ENCODE assay signal across 9 mouse cellular contexts in genomic region chr2:131935390-131936105, GRCm38 (mm10). TPM values are rescaled to one million over a fixed set of nuclear protein-coding genes. Genes with fewer than 3 reads are reported as not detected.
DNase-seq lines count a peak whose midpoint lies in the region; ATAC-seq and TF ChIP-seq lines count a peak whose summit lies in the region.
"Had no signal": no experiment of that assay in that cellular context is flagged by ENCODE, and none has a peak within 500 bp of the region (broad histone marks: within the 10 kb centered on the region; RNA-seq: fewer than 3 reads in every experiment).

No protein-coding gene starts in this region.

- no peak overlapping the region for H3K4me2 ChIP-seq in intestine, postnatal 0 days (replicated peaks; ENCODE audit: low read depth)
- H3K4me2 ChIP-seq in intestine, embryonic 15.5 days (replicated peaks): no peak overlapping the region
- H3K4me2 ChIP-seq in forebrain, embryonic 12.5 days: no peak overlapping the region
- H3K4me2 ChIP-seq: limb, embryonic 15.5 days had no signal

- H3K9me3 ChIP-seq in intestine, postnatal 0 days (ENCODE audit: control insufficient read depth): no peaks in the 10 kb centered on the region
- H3K9me3 ChIP-seq in intestine, embryonic 15.5 days: no peaks in the 10 kb centered on the region
- H3K9me3 ChIP-seq in heart, embryonic 10.5 days: no peaks in the 10 kb centered on the region
- H3K9me3 ChIP-seq in forebrain, embryonic 12.5 days: no peaks in the 10 kb centered on the region
- H3K9me3 ChIP-seq: limb, embryonic 15.5 days had no signal

- peak; percentile 67 for DNase-seq in MN1 (ENCODE audit: low spot score)
- DNase-seq in heart, embryonic 10.5 days (ENCODE audit: low spot score): peak; percentile 77
- DNase-seq in lung, postnatal 10 days: peak; percentile 69
- no peak for DNase-seq in gastrocnemius, adult 18-20 months (ENCODE audit: low spot score)
- DNase-seq in urinary bladder, postnatal 4 days (ENCODE audit: low spot score in 2 of 2): no peak

- H3K27ac ChIP-seq in intestine, postnatal 0 days (ENCODE audit: low read depth, low read length): no peak overlapping the region
- H3K27ac ChIP-seq in intestine, embryonic 15.5 days: no peak overlapping the region
- no peak overlapping the region; the same call in 1 of the 2 replicates for H3K27ac ChIP-seq in heart, embryonic 10.5 days
- H3K27ac ChIP-seq in forebrain, embryonic 12.5 days: no peak overlapping the region
- H3K27ac ChIP-seq: limb, embryonic 15.5 days had no signal

- H3K36me3 ChIP-seq in intestine, postnatal 0 days (ENCODE audit: control insufficient read depth, insufficient read depth): no peaks in the 10 kb centered on the region
- no peaks in the 10 kb centered on the region for H3K36me3 ChIP-seq in intestine, embryonic 15.5 days
- peaks cover 14% of the 10 kb centered on the region for H3K36me3 ChIP-seq in heart, embryonic 10.5 days
- peaks cover 16% of the 10 kb centered on the region for H3K36me3 ChIP-seq in forebrain, embryonic 12.5 days (replicated peaks)

- H3K27me3 ChIP-seq in intestine, postnatal 0 days (replicated peaks; ENCODE audit: control insufficient read depth, insufficient read depth, low read length): no peaks in the 10 kb centered on the region
- no peaks in the 10 kb centered on the region for H3K27me3 ChIP-seq in intestine, embryonic 15.5 days (replicated peaks)
- H3K27me3 ChIP-seq in heart, embryonic 10.5 days (ENCODE audit: insufficient read depth, poor library complexity, severe bottlenecking): no peaks in the 10 kb centered on the region
- no peaks in the 10 kb centered on the region for H3K27me3 ChIP-seq in forebrain, embryonic 12.5 days
- H3K27me3 ChIP-seq: limb, embryonic 15.5 days had no signal

- peak; percentile 31; the same call in 1 of the 2 replicates for ATAC-seq in intestine, postnatal 0 days
- no peak for ATAC-seq in intestine, embryonic 15.5 days
- no peak for ATAC-seq in forebrain, embryonic 12.5 days (ENCODE audit: low FRiP score)

- WGBS in intestine, postnatal 0 days: 60% methylated on average over 10 of the region's 10 CpGs
- WGBS in intestine, embryonic 15.5 days: 57% methylated on average over 10 of the region's 10 CpGs
- WGBS in heart, embryonic 10.5 days: 52% methylated on average over 10 of the region's 10 CpGs
- 84% methylated on average over 10 of the region's 10 CpGs for WGBS in forebrain, embryonic 12.5 days

- H3K9ac ChIP-seq in intestine, postnatal 0 days (ENCODE audit: low read depth, low read length): no peak overlapping the region
- no peak overlapping the region for H3K9ac ChIP-seq in intestine, embryonic 15.5 days
- H3K9ac ChIP-seq in forebrain, embryonic 12.5 days: no peak overlapping the region
- H3K9ac ChIP-seq: limb, embryonic 15.5 days had no signal

- H3K4me3 ChIP-seq in intestine, postnatal 0 days (ENCODE audit: low read depth, low read length): no peak overlapping the region
- no peak overlapping the region for H3K4me3 ChIP-seq in intestine, embryonic 15.5 days (replicated peaks)
- no peak overlapping the region for H3K4me3 ChIP-seq in heart, embryonic 10.5 days
- no peak overlapping the region for H3K4me3 ChIP-seq in forebrain, embryonic 12.5 days (replicated peaks)
- H3K4me3 ChIP-seq: limb, embryonic 15.5 days had no signal

- peak; percentile 71 for TF ChIP-seq CTCF in intestine, postnatal 0 days (IDR thresholded peaks at IDR 0.05; ENCODE audit: low read depth)

- H3K4me1 ChIP-seq in intestine, postnatal 0 days (replicated peaks; ENCODE audit: control insufficient read depth, insufficient read depth, low read length): no peaks in the 10 kb centered on the region
- 0 out of 2 replicates have a peak, but pooled peaks cover 7% of the 10 kb centered on the region for H3K4me1 ChIP-seq in intestine, embryonic 15.5 days (replicated peaks)
- peaks cover 37% of the 10 kb centered on the region for H3K4me1 ChIP-seq in heart, embryonic 10.5 days
- peaks cover 15% of the 10 kb centered on the region for H3K4me1 ChIP-seq in forebrain, embryonic 12.5 days

RNA-seq across cellular contexts. Expression of gene Prnd, which starts 15.1 kb away (rescaled TPM):
- polyA plus RNA-seq in intestine, postnatal 0 days (2015; fragmentation: Nextera tagmentation; extraction: Ambion mirVana): 9.8 and 12.2 TPM in 2 replicates
- polyA plus RNA-seq in intestine, embryonic 15.5 days (2015; fragmentation: Nextera tagmentation; extraction: Ambion mirVana): 30.3 and 34.6 TPM in 2 replicates
- polyA plus RNA-seq in heart, embryonic 10.5 days (2016; fragmentation: Nextera tagmentation; extraction: Ambion mirVana): 3.1 and 4.6 TPM in 2 replicates
- under 1 TPM; 0.16 to 0.36 TPM for total RNA-seq in gastrocnemius, adult 18-20 months (2021)
- 7.0 and 7.3 TPM in 2 replicates for polyA plus RNA-seq in forebrain, embryonic 12.5 days (2016; fragmentation: Nextera tagmentation; extraction: Ambion mirVana)

RNA-seq across cellular contexts. Expression of gene Prn, which starts 25.8 kb away (rescaled TPM):
- not detected in 2 replicates for polyA plus RNA-seq in intestine, postnatal 0 days (2015; fragmentation: Nextera tagmentation; extraction: Ambion mirVana)
- 0.25 TPM in 1 of 2 replicates, not detected in the other for polyA plus RNA-seq in intestine, embryonic 15.5 days (2015; fragmentation: Nextera tagmentation; extraction: Ambion mirVana)
- polyA plus RNA-seq in heart, embryonic 10.5 days (2016; fragmentation: Nextera tagmentation; extraction: Ambion mirVana): 0.35 TPM in 1 of 2 replicates, not detected in the other
- not detected for total RNA-seq in gastrocnemius, adult 18-20 months (2021)
- polyA plus RNA-seq in forebrain, embryonic 12.5 days (2016; fragmentation: Nextera tagmentation; extraction: Ambion mirVana): not detected in 2 replicates
- polyA plus RNA-seq: limb, embryonic 15.5 days had no signal

RNA-seq across cellular contexts. Expression of gene Prnp, which starts 25.8 kb away (rescaled TPM):
- 47.2 and 47.5 TPM in 2 replicates for polyA plus RNA-seq in intestine, postnatal 0 days (2015; fragmentation: Nextera tagmentation; extraction: Ambion mirVana)
- polyA plus RNA-seq in intestine, embryonic 15.5 days (2015; fragmentation: Nextera tagmentation; extraction: Ambion mirVana): 59.1 and 62.3 TPM in 2 replicates
- polyA plus RNA-seq in heart, embryonic 10.5 days (2016; fragmentation: Nextera tagmentation; extraction: Ambion mirVana): 62.6 and 67.0 TPM in 2 replicates
- 100 to 1,000 TPM; 104 to 114 TPM for total RNA-seq in gastrocnemius, adult 18-20 months (2021)
- polyA plus RNA-seq in forebrain, embryonic 12.5 days (2016; fragmentation: Nextera tagmentation; extraction: Ambion mirVana): 66.4 and 67.7 TPM in 2 replicates

Comparison
In these comparisons a context has a peak if more than half of its experiments do, and no peak if none do; other contexts are left out.
1. DNase-seq: peak in MN1 (single experiment), heart, embryonic 10.5 days (single experiment) and lung, postnatal 10 days (single experiment); none in gastrocnemius, adult 18-20 months (single experiment) and urinary bladder, postnatal 4 days (0 of 2).